Mouse (Mus musculus): ENCODE measurements around the gene Prrc2b. TPM values are rescaled to one million over a fixed set of nuclear protein-coding genes. Genes with fewer than 3 reads are reported as not detected.

The Prrc2b gene
- polyA plus RNA-seq, 1 experiment from 2014 or later, result 7.7 TPM

DNA sequence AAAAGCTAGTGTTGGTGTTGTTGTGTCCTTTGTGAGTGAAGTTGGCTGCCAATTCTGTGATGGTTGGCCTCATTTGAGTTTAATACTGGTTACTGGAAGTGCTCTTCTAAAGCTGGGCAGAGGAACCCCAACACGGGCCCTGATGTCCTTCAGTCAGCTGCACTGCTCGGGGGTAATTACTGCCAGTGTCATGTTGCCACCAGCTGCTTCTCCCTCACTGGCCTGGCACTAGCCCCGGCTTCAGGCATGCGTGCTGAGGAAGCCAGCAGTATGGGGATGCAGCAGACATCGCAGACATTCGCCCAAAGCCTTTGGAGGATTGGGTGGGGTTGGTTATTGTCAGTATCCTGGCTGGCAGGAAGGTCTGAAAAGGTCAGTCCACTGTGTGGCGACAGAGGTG is 36.8 kb downstream of the Prrc2b start:
- no peak overlapping the region for H3K4me3 ChIP-seq (replicated peaks)
- no peak overlapping the region for H3K9ac ChIP-seq
- DNase-seq (no peak), ATAC-seq (ENCODE audit: low read depth) (no peak)
- 84% methylated on average over 7 of the region's 7 CpGs for WGBS (ENCODE audit: insufficient replicate concordance)
- no peak overlapping the region for H3K27ac ChIP-seq
- H3K9me3 ChIP-seq (replicated peaks), result no peaks in the 10 kb centered on the region
- H3K4me1 ChIP-seq (replicated peaks), result peaks cover 5% of the 10 kb centered on the region
- H3K36me3 ChIP-seq, result peaks cover 91% of the 10 kb centered on the region
- H3K27me3 ChIP-seq, result no peaks in the 10 kb centered on the region
- H3K4me2 ChIP-seq, result no peak overlapping the region

GRCm38 (mm10) chr2:32189060-32189681 is 38.3 kb downstream of the Prrc2b start:
- Histone ChIP-seq H3K27ac (no peak overlapping the region), H3K4me3 (replicated peaks) (no peak overlapping the region), H3K4me1 (replicated peaks) (no peaks in the 10 kb centered on the region; the same call in 1 of the 2 replicates), H3K9ac (no peak overlapping the region), H3K4me2 (no peak overlapping the region), H3K27me3 (no peaks in the 10 kb centered on the region), H3K36me3 (peaks cover 91% of the 10 kb centered on the region), H3K9me3 (replicated peaks) (no peaks in the 10 kb centered on the region)
- WGBS (ENCODE audit: insufficient replicate concordance), result 66% methylated on average over 5 of the region's 5 CpGs
- DNase-seq, result no peak
- ATAC-seq (ENCODE audit: low read depth), result no peak

DNA sequence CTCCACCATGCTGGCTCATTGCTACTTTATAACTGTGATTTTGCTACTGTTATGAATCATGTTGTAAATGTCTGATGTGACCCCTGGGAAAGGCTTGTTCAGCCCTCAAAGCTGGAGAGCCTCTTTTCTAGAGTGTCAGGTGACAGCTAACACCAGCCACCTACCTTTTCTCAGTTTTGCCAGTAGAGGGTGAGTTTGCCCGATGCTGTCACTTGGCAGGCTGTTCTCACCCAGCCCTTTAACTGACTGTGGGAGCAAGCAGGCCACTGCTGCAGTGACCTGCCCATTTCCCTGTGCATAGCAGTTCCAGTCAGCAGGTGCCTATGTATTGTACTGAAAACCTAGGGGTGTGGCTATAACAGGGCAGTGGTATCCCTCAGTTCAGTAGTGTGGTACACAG is 39.7 kb downstream of the Prrc2b start:
- no peaks in the 10 kb centered on the region for H3K9me3 ChIP-seq (replicated peaks)
- no peak overlapping the region for H3K4me3 ChIP-seq (replicated peaks)
- WGBS (ENCODE audit: insufficient replicate concordance), result 75% methylated on average over 1 of the region's 1 CpGs
- no peak overlapping the region for H3K27ac ChIP-seq
- no peak for DNase-seq
- H3K4me2 ChIP-seq, result no peak overlapping the region
- no peaks in the 10 kb centered on the region for H3K27me3 ChIP-seq
- no peaks in the 10 kb centered on the region; the same call in 1 of the 2 replicates for H3K4me1 ChIP-seq (replicated peaks)
- no peak for ATAC-seq (ENCODE audit: low read depth)
- H3K36me3 ChIP-seq, result peaks cover 94% of the 10 kb centered on the region
- no peak overlapping the region for H3K9ac ChIP-seq

DNA sequence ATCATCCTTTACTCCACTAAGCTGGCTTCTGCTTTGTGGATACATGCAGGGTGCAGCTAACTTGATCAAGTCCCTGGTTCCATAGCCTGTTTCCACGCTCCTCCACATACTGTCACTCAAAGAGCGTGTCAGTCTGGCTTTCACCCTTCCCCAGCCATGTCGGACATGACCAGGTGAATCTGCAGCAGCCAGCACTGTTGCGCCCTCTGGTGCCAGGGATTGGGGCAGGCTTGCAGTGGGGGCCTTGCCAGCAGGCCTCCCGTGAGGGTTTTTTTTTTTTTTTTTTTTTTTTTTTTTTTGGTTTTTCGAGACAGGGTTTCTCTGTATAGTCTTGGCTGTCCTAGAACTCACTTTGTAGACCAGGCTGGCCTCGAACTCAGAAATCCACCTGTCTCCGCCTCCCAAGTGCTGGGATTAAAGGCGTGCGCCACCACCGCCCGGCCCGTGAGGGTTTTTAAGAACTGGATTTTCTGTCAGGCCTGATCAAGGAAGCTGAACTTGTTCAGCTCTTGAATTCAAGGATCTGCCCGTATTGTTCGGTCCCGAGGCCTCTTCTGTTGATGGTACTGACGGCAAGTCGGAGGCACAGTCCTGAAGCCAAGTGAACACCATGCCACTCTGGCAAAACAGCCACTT is 41.1 kb downstream of the Prrc2b start:
- H3K36me3 ChIP-seq, result peaks cover 95% of the 10 kb centered on the region

DNA sequence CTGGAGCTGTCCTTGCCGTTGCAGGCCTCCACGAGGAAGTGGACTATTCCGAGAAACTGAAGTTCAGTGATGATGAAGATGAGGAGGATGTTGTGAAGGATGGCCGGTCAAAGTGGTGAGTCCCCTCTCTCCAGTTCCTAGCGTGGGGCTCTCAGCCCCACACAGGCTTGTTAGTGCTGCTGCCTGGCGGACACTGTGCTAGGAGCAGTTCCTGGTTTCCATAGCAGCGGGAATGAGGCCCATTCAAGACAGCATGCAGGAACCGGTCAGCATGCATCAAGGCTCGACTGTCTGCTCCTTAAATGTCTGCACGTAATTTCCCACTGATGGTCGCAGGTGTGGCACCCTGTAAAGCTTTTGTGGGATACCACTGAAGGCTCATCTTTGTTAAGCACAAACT is 48.1 kb downstream of the Prrc2b start:
- H3K9ac ChIP-seq, result no peak overlapping the region
- no peak for ATAC-seq (ENCODE audit: low read depth)
- 84% methylated on average over 11 of the region's 11 CpGs for WGBS (ENCODE audit: insufficient replicate concordance)

More for the DNA sequence above, 41.1 kb downstream of the Prrc2b start:
- Histone ChIP-seq H3K4me2 (no peak overlapping the region), H3K27me3 (no peaks in the 10 kb centered on the region), H3K4me1 (replicated peaks) (no peaks in the 10 kb centered on the region; the same call in 1 of the 2 replicates), H3K9ac (no peak overlapping the region), H3K27ac (no peak overlapping the region), H3K4me3 (replicated peaks) (no peak overlapping the region), H3K9me3 (replicated peaks) (no peaks in the 10 kb centered on the region)
- 83% methylated on average over 17 of the region's 18 CpGs for WGBS (ENCODE audit: insufficient replicate concordance)
- ATAC-seq (ENCODE audit: low read depth) (no peak), DNase-seq (peak; percentile 30)

GRCm38 (mm10) chr2:32200033-32200432 is 49.2 kb downstream of the Prrc2b start:
- H3K4me2 ChIP-seq, result no peak overlapping the region
- peaks cover 99% of the 10 kb centered on the region for H3K36me3 ChIP-seq

More for the DNA sequence above, 48.1 kb downstream of the Prrc2b start:
- Histone ChIP-seq H3K27ac (no peak overlapping the region), H3K9me3 (replicated peaks) (no peaks in the 10 kb centered on the region), H3K27me3 (no peaks in the 10 kb centered on the region), H3K4me2 (no peak overlapping the region), H3K4me1 (replicated peaks) (no peaks in the 10 kb centered on the region), H3K4me3 (replicated peaks) (no peak overlapping the region), H3K36me3 (peaks cover 100% of the 10 kb centered on the region)
- no peak for DNase-seq

GRCm38 (mm10) chr2:32200712-32201111 is 49.8 kb downstream of the Prrc2b start:
- ATAC-seq (ENCODE audit: low read depth) (no peak), DNase-seq (no peak)
- Histone ChIP-seq H3K9ac (no peak overlapping the region), H3K4me2 (no peak overlapping the region), H3K4me3 (replicated peaks) (no peak overlapping the region), H3K27ac (no peak overlapping the region), H3K4me1 (replicated peaks) (no peaks in the 10 kb centered on the region), H3K27me3 (no peaks in the 10 kb centered on the region), H3K9me3 (replicated peaks) (no peaks in the 10 kb centered on the region), H3K36me3 (peaks cover 99% of the 10 kb centered on the region)
- WGBS (ENCODE audit: insufficient replicate concordance), result 91% methylated on average over 11 of the region's 11 CpGs

More at GRCm38 (mm10) chr2:32200033-32200432, 49.2 kb downstream of the Prrc2b start:
- ATAC-seq (ENCODE audit: low read depth) (no peak), DNase-seq (no peak)
- Histone ChIP-seq H3K27me3 (no peaks in the 10 kb centered on the region), H3K4me3 (replicated peaks) (no peak overlapping the region), H3K27ac (no peak overlapping the region), H3K9me3 (replicated peaks) (no peaks in the 10 kb centered on the region), H3K4me1 (replicated peaks) (no peaks in the 10 kb centered on the region), H3K9ac (no peak overlapping the region)
- WGBS (ENCODE audit: insufficient replicate concordance), result 89% methylated on average over 4 of the region's 4 CpGs

GRCm38 (mm10) chr2:32201527-32201926 is 50.6 kb downstream of the Prrc2b start:
- Histone ChIP-seq H3K4me3 (replicated peaks) (no peak overlapping the region), H3K9me3 (replicated peaks) (no peaks in the 10 kb centered on the region), H3K4me2 (no peak overlapping the region), H3K4me1 (replicated peaks) (no peaks in the 10 kb centered on the region), H3K36me3 (peaks cover 99% of the 10 kb centered on the region), H3K27ac (no peak overlapping the region), H3K9ac (no peak overlapping the region), H3K27me3 (no peaks in the 10 kb centered on the region)
- ATAC-seq (ENCODE audit: low read depth) (no peak), DNase-seq (no peak)
- 81% methylated on average over 7 of the region's 7 CpGs for WGBS (ENCODE audit: insufficient replicate concordance)

- Histone ChIP-seq H3K27ac (no peak overlapping the region), H3K4me2 (no peak overlapping the region), H3K36me3 (peaks cover 99% of the 10 kb centered on the region), H3K9me3 (replicated peaks) (no peaks in the 10 kb centered on the region), H3K27me3 (no peaks in the 10 kb centered on the region), H3K4me3 (replicated peaks) (no peak overlapping the region), H3K4me1 (replicated peaks) (no peaks in the 10 kb centered on the region), H3K9ac (no peak overlapping the region)
- 92% methylated on average over 13 of the region's 13 CpGs for WGBS (ENCODE audit: insufficient replicate concordance)
- DNase-seq, result no peak
- no peak for ATAC-seq (ENCODE audit: low read depth)
These were observed 53.0 kb downstream of the Prrc2b start for GRCm38 (mm10) chr2:32203853-32204252.

DNA sequence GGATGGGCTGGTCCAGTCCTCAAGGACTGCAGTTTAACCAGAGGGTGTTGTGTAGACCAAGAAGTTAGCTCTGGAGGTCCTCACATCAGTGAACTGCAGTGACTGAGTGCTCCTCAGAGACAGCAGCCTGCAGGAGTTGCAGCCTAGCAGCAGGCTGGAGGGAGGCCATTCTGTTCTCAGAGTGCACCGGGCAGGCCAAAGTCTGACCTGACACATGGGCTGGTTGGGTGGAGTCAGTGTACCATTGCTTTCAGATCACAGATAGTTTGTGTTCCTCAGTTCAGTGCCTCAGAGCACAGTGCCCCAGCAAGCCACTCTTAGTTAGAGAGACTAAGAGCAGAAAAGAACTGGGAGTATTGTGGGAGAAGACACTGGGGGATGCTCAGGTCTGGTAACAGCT is 56.8 kb downstream of the Prrc2b start:
- no peaks in the 10 kb centered on the region for H3K27me3 ChIP-seq
- 83% methylated on average over 1 of the region's 1 CpGs for WGBS (ENCODE audit: insufficient replicate concordance)
- H3K4me2 ChIP-seq, result no peak overlapping the region
- H3K9me3 ChIP-seq (replicated peaks), result no peaks in the 10 kb centered on the region
- H3K9ac ChIP-seq, result no peak overlapping the region
- DNase-seq (no peak), ATAC-seq (ENCODE audit: low read depth) (no peak)
- H3K36me3 ChIP-seq, result peaks cover 99% of the 10 kb centered on the region
- H3K4me3 ChIP-seq (replicated peaks), result no peak overlapping the region
- H3K4me1 ChIP-seq (replicated peaks), result no peaks in the 10 kb centered on the region
- no peak overlapping the region for H3K27ac ChIP-seq

DNA sequence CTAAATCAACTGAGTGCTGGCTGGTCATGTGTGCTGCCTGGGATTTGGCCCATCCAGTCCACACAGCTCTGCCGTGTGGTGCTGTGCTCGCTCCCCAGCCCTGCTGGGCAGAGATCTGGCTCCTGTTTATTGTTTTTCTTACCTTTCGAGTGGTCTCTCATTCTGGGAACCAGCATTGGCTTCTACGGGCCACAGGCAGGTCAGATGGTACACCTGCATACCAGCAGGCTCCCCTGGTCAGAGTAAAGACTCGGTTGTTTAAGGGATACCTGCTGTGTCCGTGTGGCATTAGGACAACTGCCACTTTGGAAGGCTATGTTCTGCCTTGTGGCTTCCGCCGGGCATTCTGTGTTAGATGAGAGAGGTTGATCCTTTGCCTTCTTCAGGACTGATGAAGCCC is 60.8 kb downstream of the Prrc2b start:
- H3K27me3 ChIP-seq, result no peaks in the 10 kb centered on the region
- H3K4me3 ChIP-seq (replicated peaks), result no peak overlapping the region
- WGBS (ENCODE audit: insufficient replicate concordance), result 91% methylated on average over 8 of the region's 8 CpGs
- no peak for ATAC-seq (ENCODE audit: low read depth)
- no peaks in the 10 kb centered on the region for H3K4me1 ChIP-seq (replicated peaks)
- H3K9ac ChIP-seq, result no peak overlapping the region
- H3K9me3 ChIP-seq (replicated peaks), result no peaks in the 10 kb centered on the region
- no peak overlapping the region for H3K27ac ChIP-seq
- DNase-seq, result no peak
- no peak overlapping the region for H3K4me2 ChIP-seq
- peaks cover 99% of the 10 kb centered on the region for H3K36me3 ChIP-seq

DNA sequence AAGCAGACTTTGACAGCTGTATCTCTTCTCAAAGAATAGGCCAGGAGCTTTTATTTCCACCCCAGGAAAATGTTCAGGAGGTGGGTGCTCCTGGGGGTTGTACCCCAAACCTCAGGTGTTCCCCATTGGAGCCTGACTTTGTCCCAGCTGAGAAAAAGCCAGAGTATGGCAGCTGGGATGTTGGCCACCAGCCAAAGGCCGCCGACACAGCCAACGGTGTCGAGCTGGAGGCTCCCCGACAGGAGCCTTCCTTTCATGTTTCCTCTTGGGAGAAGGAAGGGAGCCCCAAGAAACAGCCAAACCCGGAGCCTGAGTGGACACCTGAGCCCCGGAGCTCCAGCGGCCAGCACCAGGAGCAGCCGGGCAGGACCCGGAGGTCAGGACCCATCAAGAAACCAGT is 62.1 kb downstream of the Prrc2b start:
- Histone ChIP-seq H3K4me3 (replicated peaks) (no peak overlapping the region), H3K4me1 (replicated peaks) (no peaks in the 10 kb centered on the region), H3K9ac (no peak overlapping the region), H3K27ac (no peak overlapping the region), H3K9me3 (replicated peaks) (no peaks in the 10 kb centered on the region), H3K36me3 (peaks cover 99% of the 10 kb centered on the region), H3K4me2 (no peak overlapping the region), H3K27me3 (no peaks in the 10 kb centered on the region)
- DNase-seq (no peak), ATAC-seq (ENCODE audit: low read depth) (no peak)
- 88% methylated on average over 10 of the region's 10 CpGs for WGBS (ENCODE audit: insufficient replicate concordance)

Measured in liver, embryonic 13.5 days (tissue).